Mouse (Mus musculus): ENCODE results near the gene Cdc42se2.

- no peak for TF ChIP-seq CTCF (IDR thresholded peaks at IDR 0.05; ENCODE audit: borderline replicate concordance, extremely low read depth, insufficient read depth, insufficient read length)
- TF ChIP-seq POLR2A (IDR thresholded peaks at IDR 0.05; ENCODE audit: borderline replicate concordance, extremely low read depth, insufficient read depth, insufficient read length, poor library complexity, severe bottlenecking): no peak
Observed at GRCm38 (mm10) chr11:54785566-54785965, 1.9 kb downstream of the Cdc42se2 start.

All from brain, embryonic 14.5 days (tissue).